Mouse (Mus musculus) hindbrain, embryonic 16.5 days (tissue): ENCODE results near the gene Fam219a. TPM values are rescaled to one million over a fixed set of nuclear protein-coding genes. Genes with fewer than 3 reads are reported as not detected.

ENCODE experiments used
- ATAC-seq: fragments of 200-750 bp; cut with Nextera tagmentation; 2 replicates; pipeline ENCODE4 v1.8.0; 2017; ENCODE audit warnings: moderate TSS enrichment, moderate library complexity
- H3K27ac ChIP-seq: fragments of 300-500 bp; sonication (generic); 2 replicates; pipeline ENCODE4 v1.5.1; 2014; ENCODE audit warnings: low read depth, mild to moderate bottlenecking, control low read depth, low read length, moderate library complexity
- H3K27me3 ChIP-seq: fragments of 300-500 bp; sonication (generic); replicated peaks from 2 replicates; pipeline ENCODE4 v1.6.1; 2014; ENCODE audit warnings: low read length; ENCODE audit not compliant: control insufficient read depth, insufficient read depth
- H3K36me3 ChIP-seq: fragments of 300-500 bp; sonication (generic); 2 replicates; pipeline ENCODE4 v1.6.1; 2014; ENCODE audit warnings: mild to moderate bottlenecking, low read length, moderate library complexity, mixed read lengths; ENCODE audit not compliant: control insufficient read depth, insufficient read depth
- H3K4me1 ChIP-seq: fragments of 300-500 bp; sonication (generic); 2 replicates; pipeline ENCODE4 v1.6.1; 2014; ENCODE audit warnings: low read depth, low read length; ENCODE audit not compliant: control insufficient read depth, insufficient read depth
- H3K4me2 ChIP-seq: fragments of 300-500 bp; sonication (generic); 2 replicates; pipeline ENCODE4 v1.6.1; 2014; ENCODE audit warnings: mild to moderate bottlenecking, low read length, control low read depth, moderate library complexity
- H3K4me3 ChIP-seq: fragments of 300-500 bp; sonication (generic); 2 replicates; pipeline ENCODE4 v1.5.1; 2014; ENCODE audit warnings: mild to moderate bottlenecking, low read length, control low read depth, moderate library complexity
- H3K9ac ChIP-seq: fragments of 300-500 bp; sonication (generic); 2 replicates; pipeline ENCODE4 v1.6.1; 2014; ENCODE audit warnings: low read depth, mild to moderate bottlenecking, control low read depth, low read length, moderate library complexity
- H3K9me3 ChIP-seq: fragments of 300-500 bp; sonication (generic); 2 replicates; pipeline ENCODE4 v1.6.1; 2014; ENCODE audit warnings: mild to moderate bottlenecking, low read length, moderate library complexity; ENCODE audit not compliant: control insufficient read depth
- WGBS: fragments of 180-500 bp; shearing (Covaris S2); extraction: QIAGEN DNeasy Blood & Tissue Kit; methylation state at CpG from one replicate; pipeline ENCODE4 v1.1.7; 2014; 5-methylcytosine and 5-hydroxymethylcytosine counted together
- polyA plus RNA-seq: library from polyadenylated mRNA; unstranded; fragments of >200 nt; fragmentation: Nextera tagmentation; extraction: Ambion mirVana; gene quantifications from 2 replicates; pipeline ENCODE4 v1.2.1, GENCODE M21; 2015

Fam219a gene
- polyA plus RNA-seq, 1 experiment from 2014 or later, result 14.8 TPM

DNA sequence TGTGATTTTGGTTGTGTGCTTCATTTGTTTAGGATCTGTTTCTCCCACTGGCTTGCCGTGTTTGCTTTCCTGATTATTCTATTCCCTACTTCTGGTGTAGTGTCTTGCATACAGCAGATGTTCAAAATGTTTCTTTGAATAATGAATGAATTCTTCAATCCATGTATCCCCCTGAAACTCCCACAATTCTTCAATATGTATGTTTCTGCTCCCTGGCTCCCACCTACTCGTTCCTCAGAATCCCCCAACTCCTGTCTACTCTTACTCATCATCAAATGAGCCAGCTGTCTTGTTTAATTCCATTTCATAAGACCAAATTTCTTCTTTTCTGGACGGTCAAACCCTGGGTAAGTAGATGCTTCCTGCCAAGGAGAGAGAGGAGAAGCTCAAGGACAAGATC is 12.2 kb downstream of the Fam219a start:
- Histone ChIP-seq H3K4me2 (no peak overlapping the region), H3K4me1 (peaks cover 14% of the 10 kb centered on the region), H3K27me3 (no peaks in the 10 kb centered on the region), H3K36me3 (no peaks in the 10 kb centered on the region), H3K27ac (no peak overlapping the region), H3K4me3 (no peak overlapping the region), H3K9me3 (no peaks in the 10 kb centered on the region), H3K9ac (no peak overlapping the region)
- 67% methylated on average over 3 of the region's 3 CpGs for WGBS
- ATAC-seq, result no peak

DNA sequence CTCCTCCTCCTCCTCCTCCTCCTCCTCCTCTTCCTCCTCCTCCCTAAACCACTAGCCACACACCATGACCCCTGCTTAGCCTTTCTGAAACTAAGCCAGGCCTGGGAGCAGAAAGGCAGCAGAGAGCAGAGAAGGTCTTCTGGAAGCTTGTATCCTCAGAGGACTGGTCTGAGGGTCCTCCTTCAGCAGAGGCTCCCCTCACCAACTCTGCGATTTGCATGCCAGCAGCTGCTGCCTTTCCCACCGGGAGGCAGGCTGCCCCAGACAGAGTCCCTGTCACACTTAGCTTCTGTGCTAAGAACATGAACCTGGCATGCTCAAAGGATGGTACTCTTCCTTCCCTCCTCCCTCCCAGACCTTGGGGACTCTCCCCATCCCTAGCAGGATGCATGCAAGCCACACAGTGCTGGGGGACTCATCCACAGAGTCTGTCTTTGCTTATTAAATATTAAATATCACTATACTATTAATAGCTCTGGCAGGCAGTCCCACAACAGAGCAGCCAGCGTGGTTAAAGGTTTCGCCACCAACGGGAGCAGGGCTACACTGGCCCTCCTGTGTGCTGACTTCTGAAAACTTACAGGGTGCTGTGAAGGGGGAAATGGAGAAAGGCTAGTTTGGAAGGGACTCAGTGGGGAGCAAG is 12.9 kb downstream of the Fam219a start:
- Histone ChIP-seq H3K36me3 (no peaks in the 10 kb centered on the region), H3K4me2 (no peak overlapping the region), H3K27me3 (no peaks in the 10 kb centered on the region), H3K4me1 (peaks cover 14% of the 10 kb centered on the region), H3K9me3 (no peaks in the 10 kb centered on the region), H3K4me3 (no peak overlapping the region), H3K27ac (no peak overlapping the region), H3K9ac (no peak overlapping the region)
- no peak for ATAC-seq
- WGBS, result 39% methylated on average over 5 of the region's 5 CpGs

DNA sequence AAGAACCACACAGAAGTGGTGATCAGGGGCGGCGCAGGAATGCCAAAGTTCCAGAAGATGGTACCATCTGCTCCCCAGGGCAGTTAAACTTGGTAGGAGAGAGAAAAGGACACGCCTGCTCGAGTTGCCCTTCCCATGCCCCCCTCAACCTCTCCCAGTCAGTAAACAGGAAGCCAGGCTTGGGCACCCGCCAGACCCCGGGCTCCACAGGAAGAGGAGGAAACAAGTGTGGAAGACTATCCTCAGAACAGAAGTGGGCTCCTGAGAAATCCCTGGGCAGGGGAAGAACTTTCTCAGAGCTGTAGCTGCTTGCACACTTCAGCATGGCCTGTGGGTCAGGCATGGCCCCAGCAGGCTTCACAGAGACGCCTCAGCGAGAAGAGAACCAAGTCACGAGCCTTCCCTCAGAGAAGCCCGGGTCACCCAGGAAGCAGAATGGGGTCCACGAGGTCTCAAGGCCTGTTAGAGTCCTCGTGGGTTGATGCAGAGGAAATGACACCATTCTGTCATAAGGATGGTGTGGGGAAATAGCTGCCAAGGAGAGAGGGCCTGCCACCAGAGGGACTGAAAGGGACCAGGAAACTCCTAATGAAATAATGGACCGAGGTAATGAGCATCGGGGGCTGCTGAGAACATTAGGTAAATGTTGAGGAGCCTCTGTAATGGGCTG is 14.2 kb downstream of the Fam219a start:
- no peak overlapping the region for H3K27ac ChIP-seq

DNA sequence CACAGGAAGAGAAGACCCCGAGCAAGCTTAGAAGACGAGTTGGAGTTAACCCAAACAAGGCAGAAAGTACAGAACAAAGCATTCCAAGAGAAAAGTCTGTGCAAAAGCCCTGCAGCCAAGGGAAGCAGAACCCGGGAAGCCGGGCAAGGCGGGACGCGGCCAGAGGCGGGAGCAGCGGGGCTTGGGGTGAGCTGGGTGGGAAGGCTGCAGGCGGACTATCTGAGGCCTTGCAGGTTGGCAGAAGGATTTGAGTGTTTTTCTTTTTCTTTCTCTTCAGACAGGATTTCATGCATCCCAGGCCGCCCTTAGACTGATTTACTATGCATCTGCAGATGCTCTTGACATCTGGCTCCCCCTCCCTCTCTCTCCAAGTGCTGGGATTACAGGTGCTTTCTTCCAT is 16.2 kb downstream of the Fam219a start:
- Histone ChIP-seq H3K9me3 (no peaks in the 10 kb centered on the region), H3K27me3 (no peaks in the 10 kb centered on the region), H3K36me3 (no peaks in the 10 kb centered on the region), H3K4me3 (no peak overlapping the region), H3K4me2 (no peak overlapping the region), H3K9ac (no peak overlapping the region), H3K4me1 (peaks cover 14% of the 10 kb centered on the region), H3K27ac (no peak overlapping the region)
- ATAC-seq, result no peak
- 73% methylated on average over 11 of the region's 11 CpGs for WGBS

More for the DNA sequence above, 14.2 kb downstream of the Fam219a start:
- Histone ChIP-seq H3K4me2 (no peak overlapping the region), H3K4me1 (peaks cover 14% of the 10 kb centered on the region), H3K9me3 (no peaks in the 10 kb centered on the region), H3K36me3 (no peaks in the 10 kb centered on the region), H3K4me3 (no peak overlapping the region), H3K27me3 (no peaks in the 10 kb centered on the region), H3K9ac (no peak overlapping the region)
- 67% methylated on average over 14 of the region's 14 CpGs for WGBS
- no peak for ATAC-seq

DNA sequence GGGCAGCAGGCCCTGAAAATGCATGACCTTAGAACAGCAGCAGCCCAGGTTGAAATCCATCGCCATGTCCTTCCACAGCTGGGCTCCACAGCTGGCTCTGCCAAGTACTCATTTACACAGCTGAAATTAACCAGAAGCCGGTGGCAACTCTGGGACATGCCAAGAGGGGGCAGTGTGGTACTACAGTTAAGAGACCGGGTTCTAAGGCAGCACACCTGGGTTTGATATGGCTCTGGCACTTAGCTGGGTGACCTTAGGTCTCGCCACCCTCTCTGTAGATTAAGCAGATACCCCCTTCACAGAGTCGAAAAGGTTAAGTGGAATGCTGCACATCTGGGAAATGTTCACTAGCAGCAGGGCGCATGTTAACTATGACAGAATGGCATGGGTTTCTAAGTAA is 16.8 kb downstream of the Fam219a start:
- Histone ChIP-seq H3K27me3 (no peaks in the 10 kb centered on the region), H3K4me1 (peaks cover 14% of the 10 kb centered on the region), H3K4me2 (no peak overlapping the region), H3K9ac (no peak overlapping the region), H3K4me3 (no peak overlapping the region), H3K9me3 (no peaks in the 10 kb centered on the region), H3K36me3 (no peaks in the 10 kb centered on the region), H3K27ac (no peak overlapping the region)
- ATAC-seq, result peak; percentile 28
- WGBS, result 49% methylated on average over 6 of the region's 6 CpGs

DNA sequence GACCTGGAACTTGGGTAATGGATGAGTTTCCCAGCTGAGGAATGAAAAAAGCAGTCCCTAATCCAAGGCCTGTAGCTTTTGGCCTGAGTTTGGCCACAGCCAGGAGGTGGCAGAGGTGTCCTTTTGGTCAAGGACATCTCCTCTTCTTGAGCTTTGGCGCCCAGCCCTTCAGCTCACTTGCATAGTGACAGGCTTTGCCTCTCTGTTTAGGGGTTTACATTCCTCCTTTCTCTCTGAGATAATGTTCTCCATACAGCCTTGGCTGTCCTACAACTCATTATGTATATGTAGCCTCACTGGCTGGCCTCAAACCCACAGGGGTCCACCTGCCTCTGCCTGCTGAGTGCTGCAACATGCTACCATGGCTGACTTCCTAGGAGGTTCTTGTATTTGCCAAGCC is 22.3 kb downstream of the Fam219a start:
- H3K4me3 ChIP-seq, result no peak overlapping the region
- no peak overlapping the region for H3K27ac ChIP-seq
- 79% methylated on average over 1 of the region's 1 CpGs for WGBS
- no peaks in the 10 kb centered on the region for H3K9me3 ChIP-seq
- ATAC-seq, result no peak
- H3K27me3 ChIP-seq, result no peaks in the 10 kb centered on the region
- H3K4me2 ChIP-seq, result no peak overlapping the region
- no peaks in the 10 kb centered on the region for H3K36me3 ChIP-seq
- H3K4me1 ChIP-seq, result peaks cover 20% of the 10 kb centered on the region
- no peak overlapping the region for H3K9ac ChIP-seq

DNA sequence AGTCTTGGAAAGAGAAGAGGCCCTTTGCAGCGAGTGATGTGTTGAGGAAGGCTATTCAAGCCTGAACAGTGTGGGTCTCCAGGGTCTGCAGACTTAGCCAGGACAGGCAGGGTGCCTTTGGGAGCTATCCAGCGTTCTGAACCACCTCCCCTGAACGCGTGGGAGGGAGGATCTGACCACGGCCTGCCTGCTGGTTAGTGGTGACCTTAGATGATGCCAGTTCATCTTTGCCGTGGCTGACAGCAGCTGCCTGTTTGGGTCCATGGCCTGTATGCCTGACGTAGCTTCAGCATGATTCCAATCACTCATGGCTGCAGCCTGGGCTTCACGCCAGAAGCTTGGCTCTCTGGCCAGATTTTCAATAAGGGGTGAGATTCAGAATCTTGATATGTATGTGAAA is 23.4 kb downstream of the Fam219a start:
- Histone ChIP-seq H3K4me1 (peaks cover 20% of the 10 kb centered on the region), H3K4me3 (no peak overlapping the region), H3K36me3 (no peaks in the 10 kb centered on the region), H3K27me3 (no peaks in the 10 kb centered on the region), H3K27ac (peak overlapping the region; percentile 64; the same call in 1 of the 2 replicates), H3K9ac (no peak overlapping the region), H3K4me2 (no peak overlapping the region), H3K9me3 (no peaks in the 10 kb centered on the region)
- WGBS, result 12% methylated on average over 8 of the region's 8 CpGs
- ATAC-seq, result peak; percentile 53

DNA sequence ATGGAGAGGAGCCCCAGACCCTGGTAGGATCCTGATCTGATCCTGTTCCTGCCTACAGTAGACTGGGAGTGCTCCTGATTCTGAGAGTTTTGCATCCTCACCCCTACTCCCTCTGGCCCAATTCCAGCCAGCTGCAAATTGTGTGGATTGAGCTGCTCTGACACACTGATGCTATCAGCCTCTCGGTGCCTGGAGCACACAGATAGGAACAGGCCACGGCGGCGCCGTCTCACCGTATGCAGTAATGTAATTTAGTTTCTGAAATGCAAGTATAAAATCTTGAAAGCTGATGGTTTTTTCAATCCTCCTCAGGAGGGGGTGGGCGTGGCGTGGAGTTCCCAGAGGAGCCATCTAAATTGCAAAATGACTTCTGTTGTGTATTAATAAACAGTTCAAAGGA is 27.2 kb downstream of the Fam219a start:
- Histone ChIP-seq H3K9ac (no peak overlapping the region), H3K4me3 (no peak overlapping the region), H3K27ac (no peak overlapping the region; the same call in 1 of the 2 replicates), H3K36me3 (peaks cover 3% of the 10 kb centered on the region; the same call in 1 of the 2 replicates), H3K4me1 (peaks cover 20% of the 10 kb centered on the region), H3K4me2 (no peak overlapping the region), H3K9me3 (no peaks in the 10 kb centered on the region), H3K27me3 (no peaks in the 10 kb centered on the region)
- no peak for ATAC-seq
- WGBS, result 72% methylated on average over 8 of the region's 8 CpGs

DNA sequence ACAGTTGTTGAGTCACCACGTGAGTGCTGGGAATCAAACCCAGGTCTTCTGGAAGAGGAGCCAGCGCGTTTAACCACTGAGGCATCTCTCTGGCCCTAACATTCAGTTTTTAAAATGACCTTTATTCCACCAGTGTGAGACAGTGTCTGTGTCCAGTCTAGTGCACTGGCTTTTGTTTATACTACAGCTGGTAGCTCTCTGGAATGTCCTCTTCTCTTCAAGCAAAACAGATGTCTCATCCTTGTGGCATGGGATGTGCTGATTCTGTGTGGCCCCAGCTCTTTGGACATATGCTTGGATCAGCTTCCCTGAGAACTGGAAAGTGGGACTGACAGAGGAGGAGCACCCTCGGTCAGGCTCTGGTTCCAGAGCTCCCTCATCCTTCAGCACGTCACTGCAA is 34.5 kb downstream of the Fam219a start:
- no peaks in the 10 kb centered on the region; the same call in 1 of the 2 replicates for H3K4me1 ChIP-seq
- H3K9me3 ChIP-seq, result no peaks in the 10 kb centered on the region
- 85% methylated on average over 5 of the region's 5 CpGs for WGBS
- ATAC-seq, result no peak
- peaks cover 3% of the 10 kb centered on the region; the same call in 1 of the 2 replicates for H3K36me3 ChIP-seq
- H3K27ac ChIP-seq, result no peak overlapping the region
- no peak overlapping the region for H3K4me3 ChIP-seq
- no peaks in the 10 kb centered on the region for H3K27me3 ChIP-seq
- H3K9ac ChIP-seq, result no peak overlapping the region
- no peak overlapping the region for H3K4me2 ChIP-seq
